Mouse (Mus musculus): Measurements from ENCODE around the gene Vps26c.

GRCm38 (mm10) chr16:94468391-94468790 lies 58.2 kb downstream of the Vps26c start:
- TF ChIP-seq CTCF (IDR thresholded peaks at IDR 0.05; ENCODE audit: borderline replicate concordance, extremely low read depth, insufficient read depth, insufficient read length), result no peak
- no peak for TF ChIP-seq POLR2A (IDR thresholded peaks at IDR 0.05; ENCODE audit: borderline replicate concordance, extremely low read depth, insufficient read depth, insufficient read length, poor library complexity, severe bottlenecking)
